Mouse (Mus musculus): ENCODE results near the gene Rbbp5. TPM values are rescaled to one million over a fixed set of nuclear protein-coding genes. Genes with fewer than 3 reads are reported as not detected.

Gene Rbbp5
- 61.4 and 62.0 TPM in 2 replicates for polyA plus RNA-seq (2016; fragmentation: Nextera tagmentation; extraction: Ambion mirVana)

GRCm38 (mm10) chr1:132476928-132477691 is at the start of gene Rbbp5:
Gene Rbbp5, plus strand, starts transcription at chr1:132477365.
- under 1% methylated on average over 43 of the region's 43 CpGs for WGBS
- peak within 1 kb of the TSS; percentile 93 for H3K4me3 ChIP-seq
- H3K27ac ChIP-seq (replicated peaks), result peak within 1 kb of the TSS; percentile 74
- peaks cover 18% of the 10 kb centered on the region for H3K4me1 ChIP-seq
- H3K36me3 ChIP-seq, result no peaks in the 10 kb centered on the region
- H3K27me3 ChIP-seq, result no peaks in the 10 kb centered on the region
- peak within 1 kb of the TSS; percentile 88 for H3K9ac ChIP-seq (replicated peaks)
- H3K4me2 ChIP-seq (replicated peaks), result peak within 1 kb of the TSS; percentile 82
- peak; percentile 85 for ATAC-seq (ENCODE audit: low FRiP score, low read depth)
- no peaks in the 10 kb centered on the region for H3K9me3 ChIP-seq

GRCm38 (mm10) chr1:132430818-132431217 is 46.3 kb upstream of the Rbbp5 start:
- Histone ChIP-seq H3K27ac (replicated peaks) (0 out of 2 replicates have a peak overlapping the region, but pooled peaks have one; percentile 35), H3K4me2 (replicated peaks) (no peak overlapping the region), H3K36me3 (peaks cover 5% of the 10 kb centered on the region; the same call in 1 of the 2 replicates), H3K4me3 (no peak overlapping the region), H3K9me3 (no peaks in the 10 kb centered on the region), H3K9ac (replicated peaks) (no peak overlapping the region), H3K4me1 (peaks cover 4% of the 10 kb centered on the region), H3K27me3 (no peaks in the 10 kb centered on the region)
- no peak for ATAC-seq (ENCODE audit: low FRiP score, low read depth)
- WGBS, result 65% methylated on average over 3 of the region's 3 CpGs

- no peaks in the 10 kb centered on the region for H3K27me3 ChIP-seq
- no peak overlapping the region for H3K9ac ChIP-seq (replicated peaks)
- no peak for ATAC-seq (ENCODE audit: low FRiP score, low read depth)
- no peak overlapping the region for H3K4me2 ChIP-seq (replicated peaks)
- peaks cover 4% of the 10 kb centered on the region; the same call in 1 of the 2 replicates for H3K4me1 ChIP-seq
- peaks cover 5% of the 10 kb centered on the region; the same call in 1 of the 2 replicates for H3K36me3 ChIP-seq
- no peaks in the 10 kb centered on the region for H3K9me3 ChIP-seq
- H3K27ac ChIP-seq (replicated peaks), result no peak overlapping the region
- WGBS, result 89% methylated on average over 9 of the region's 9 CpGs
- no peak overlapping the region for H3K4me3 ChIP-seq
Observed at GRCm38 (mm10) chr1:132431716-132432115, 45.4 kb upstream of the Rbbp5 start.

GRCm38 (mm10) chr1:132433349-132433748 is 43.8 kb upstream of the Rbbp5 start:
- Histone ChIP-seq H3K4me2 (replicated peaks) (no peak overlapping the region), H3K9me3 (no peaks in the 10 kb centered on the region), H3K36me3 (peaks cover 8% of the 10 kb centered on the region; the same call in 1 of the 2 replicates), H3K27me3 (no peaks in the 10 kb centered on the region), H3K9ac (replicated peaks) (no peak overlapping the region), H3K4me1 (peaks cover 4% of the 10 kb centered on the region; the same call in 1 of the 2 replicates), H3K4me3 (no peak overlapping the region), H3K27ac (replicated peaks) (no peak overlapping the region)
- 81% methylated on average over 5 of the region's 5 CpGs for WGBS
- no peak for ATAC-seq (ENCODE audit: low FRiP score, low read depth)

- 88% methylated on average over 12 of the region's 12 CpGs for WGBS
- ATAC-seq (ENCODE audit: low FRiP score, low read depth), result no peak
- Histone ChIP-seq H3K9ac (replicated peaks) (no peak overlapping the region), H3K4me2 (replicated peaks) (no peak overlapping the region), H3K27ac (replicated peaks) (no peak overlapping the region), H3K9me3 (no peaks in the 10 kb centered on the region), H3K36me3 (peaks cover 12% of the 10 kb centered on the region; the same call in 1 of the 2 replicates), H3K4me1 (peaks cover 4% of the 10 kb centered on the region; the same call in 1 of the 2 replicates), H3K4me3 (no peak overlapping the region), H3K27me3 (no peaks in the 10 kb centered on the region)
Observed at GRCm38 (mm10) chr1:132434032-132434431, 43.1 kb upstream of the Rbbp5 start.

GRCm38 (mm10) chr1:132436320-132436958 is 40.7 kb upstream of the Rbbp5 start:
- H3K4me1 ChIP-seq, result no peaks in the 10 kb centered on the region
- no peak overlapping the region for H3K4me3 ChIP-seq
- H3K9me3 ChIP-seq, result 0 out of 2 replicates have a peak, but pooled peaks cover 4% of the 10 kb centered on the region
- peaks cover 21% of the 10 kb centered on the region for H3K36me3 ChIP-seq
- no peak overlapping the region for H3K4me2 ChIP-seq (replicated peaks)
- ATAC-seq (ENCODE audit: low FRiP score, low read depth), result no peak
- no peak overlapping the region for H3K27ac ChIP-seq (replicated peaks)
- no peaks in the 10 kb centered on the region for H3K27me3 ChIP-seq
- whole genome bisulfite sequencing, result 76% methylated on average over 4 of the region's 4 CpGs
- no peak overlapping the region for H3K9ac ChIP-seq (replicated peaks)

GRCm38 (mm10) chr1:132436960-132437359 is 40.2 kb upstream of the Rbbp5 start:
- Histone ChIP-seq H3K27me3 (no peaks in the 10 kb centered on the region), H3K36me3 (peaks cover 25% of the 10 kb centered on the region), H3K9me3 (0 out of 2 replicates have a peak, but pooled peaks cover 4% of the 10 kb centered on the region), H3K4me1 (no peaks in the 10 kb centered on the region), H3K4me3 (no peak overlapping the region), H3K9ac (replicated peaks) (no peak overlapping the region), H3K4me2 (replicated peaks) (no peak overlapping the region), H3K27ac (replicated peaks) (no peak overlapping the region)
- ATAC-seq (ENCODE audit: low FRiP score, low read depth), result no peak
- WGBS, result 76% methylated on average over 1 of the region's 1 CpGs

- Histone ChIP-seq H3K4me2 (replicated peaks) (no peak overlapping the region), H3K27ac (replicated peaks) (no peak overlapping the region), H3K27me3 (no peaks in the 10 kb centered on the region), H3K4me3 (no peak overlapping the region), H3K36me3 (peaks cover 29% of the 10 kb centered on the region), H3K4me1 (no peaks in the 10 kb centered on the region), H3K9me3 (0 out of 2 replicates have a peak, but pooled peaks cover 4% of the 10 kb centered on the region), H3K9ac (replicated peaks) (no peak overlapping the region)
- 80% methylated on average over 5 of the region's 5 CpGs for WGBS
- no peak for ATAC-seq (ENCODE audit: low FRiP score, low read depth)
Observed at GRCm38 (mm10) chr1:132437389-132437788, 39.8 kb upstream of the Rbbp5 start.

GRCm38 (mm10) chr1:132440896-132441435 is 36.2 kb upstream of the Rbbp5 start:
- peaks cover 26% of the 10 kb centered on the region for H3K36me3 ChIP-seq
- 0 out of 2 replicates have a peak, but pooled peaks cover 4% of the 10 kb centered on the region for H3K9me3 ChIP-seq
- H3K27ac ChIP-seq (replicated peaks), result no peak overlapping the region
- H3K4me1 ChIP-seq, result no peaks in the 10 kb centered on the region
- no peak overlapping the region for H3K9ac ChIP-seq (replicated peaks)
- WGBS, result 77% methylated on average over 1 of the region's 1 CpGs
- no peak for ATAC-seq (ENCODE audit: low FRiP score, low read depth)
- no peak overlapping the region for H3K4me3 ChIP-seq
- H3K27me3 ChIP-seq, result no peaks in the 10 kb centered on the region
- no peak overlapping the region for H3K4me2 ChIP-seq (replicated peaks)

GRCm38 (mm10) chr1:132449742-132450141 is 27.4 kb upstream of the Rbbp5 start:
- Histone ChIP-seq H3K9me3 (no peaks in the 10 kb centered on the region), H3K27ac (replicated peaks) (no peak overlapping the region), H3K36me3 (peaks cover 39% of the 10 kb centered on the region), H3K4me2 (replicated peaks) (no peak overlapping the region), H3K27me3 (no peaks in the 10 kb centered on the region), H3K4me1 (no peaks in the 10 kb centered on the region), H3K9ac (replicated peaks) (no peak overlapping the region), H3K4me3 (no peak overlapping the region)
- no peak for ATAC-seq (ENCODE audit: low FRiP score, low read depth)
- WGBS, result 95% methylated on average over 7 of the region's 7 CpGs

- no peaks in the 10 kb centered on the region for H3K27me3 ChIP-seq
- 87% methylated on average over 5 of the region's 5 CpGs for whole genome bisulfite sequencing
- no peak overlapping the region for H3K4me3 ChIP-seq
- ATAC-seq (ENCODE audit: low FRiP score, low read depth), result no peak
- peaks cover 48% of the 10 kb centered on the region for H3K36me3 ChIP-seq
- H3K9me3 ChIP-seq, result no peaks in the 10 kb centered on the region
- H3K4me2 ChIP-seq (replicated peaks), result no peak overlapping the region
- no peak overlapping the region for H3K27ac ChIP-seq (replicated peaks)
- no peak overlapping the region for H3K9ac ChIP-seq (replicated peaks)
- H3K4me1 ChIP-seq, result no peaks in the 10 kb centered on the region
Observed at GRCm38 (mm10) chr1:132464651-132465050, 12.5 kb upstream of the Rbbp5 start.

- Histone ChIP-seq H3K4me1 (no peaks in the 10 kb centered on the region), H3K4me3 (no peak overlapping the region), H3K36me3 (peaks cover 27% of the 10 kb centered on the region), H3K9me3 (no peaks in the 10 kb centered on the region), H3K27ac (replicated peaks) (no peak overlapping the region), H3K9ac (replicated peaks) (no peak overlapping the region), H3K27me3 (no peaks in the 10 kb centered on the region), H3K4me2 (replicated peaks) (no peak overlapping the region)
- ATAC-seq (ENCODE audit: low FRiP score, low read depth), result no peak
Observed at GRCm38 (mm10) chr1:132468926-132469325, 8.2 kb upstream of the Rbbp5 start.

All from midbrain, embryonic 12.5 days (tissue).